Mouse (Mus musculus) testis, postnatal 14 days (tissue): ENCODE data around the gene Clec10a.
"Not testable (repeated sequence)": the region's sequence is repeated elsewhere in the genome, so short reads cannot be mapped to it uniquely, and the experiment has no call there.

Experiments used
- DNase-seq: peaks from one replicate; pipeline ENCODE4 v3.0.0; 2021; ENCODE audit warnings: low spot score

Gene Clec10a

DNA sequence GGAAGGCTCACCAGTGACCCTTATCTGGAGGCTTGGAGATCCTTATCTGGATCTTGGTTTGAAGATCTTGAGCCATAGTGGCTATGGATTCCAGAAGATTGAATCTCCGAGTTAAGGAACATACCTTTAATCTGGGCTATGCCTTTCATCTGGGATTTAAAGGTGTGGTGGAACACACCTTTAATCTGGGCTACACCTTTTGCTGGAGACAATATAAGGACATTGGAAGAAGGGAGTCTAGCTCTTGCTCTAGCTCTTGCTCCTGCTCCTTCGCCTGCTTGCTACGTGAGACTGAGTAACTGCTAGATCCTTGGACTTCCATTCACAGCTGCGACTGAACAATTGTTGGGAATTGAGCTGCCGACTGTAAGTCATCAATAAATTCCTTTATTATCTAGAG lies at the start of gene Clec10a:
Gene Clec10a (plus strand): TSS at position 301 of the 400 bp plus-strand sequence.
- not testable (repeated sequence) for DNase-seq

DNA sequence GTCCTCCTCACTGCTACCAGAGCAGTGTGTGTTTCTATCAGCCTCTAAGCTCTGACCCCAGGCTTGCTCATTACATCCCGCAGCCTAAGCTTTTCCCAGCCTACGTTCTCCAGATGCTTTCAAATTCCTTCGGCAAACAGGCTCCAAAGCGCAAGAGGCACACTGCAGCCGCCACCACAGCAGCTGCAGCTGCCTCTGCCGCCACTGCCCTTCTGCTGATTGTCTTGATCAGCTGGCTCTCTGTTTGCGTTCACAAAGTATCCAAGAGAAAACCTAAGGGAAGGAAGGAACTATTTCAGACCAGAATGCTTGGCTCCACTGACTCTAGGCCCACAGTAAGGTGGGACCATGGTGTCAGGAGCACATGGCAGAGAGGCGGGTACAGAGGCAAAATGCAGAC lies 48.9 kb upstream of the Clec10a start:
- DNase-seq: no peak

DNA sequence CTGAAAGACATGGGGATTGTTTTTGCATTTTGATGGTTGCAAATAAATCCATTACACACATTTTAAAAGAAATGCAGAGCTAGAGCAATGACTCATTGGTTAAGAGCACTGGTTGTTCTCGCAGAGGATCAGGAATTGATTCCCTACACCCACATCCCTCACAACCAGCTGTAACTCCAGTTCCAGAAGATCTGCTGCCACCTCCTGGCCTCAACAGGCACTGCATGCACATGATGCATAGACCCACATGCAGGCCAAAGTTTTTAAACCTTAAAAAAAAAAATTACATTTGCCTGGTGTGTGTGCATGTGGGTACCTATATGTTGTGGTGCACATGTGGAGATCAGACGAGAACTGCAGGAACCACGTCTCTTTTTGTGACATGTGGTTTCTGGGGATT lies 45.9 kb upstream of the Clec10a start:
- DNase-seq: no peak

DNA sequence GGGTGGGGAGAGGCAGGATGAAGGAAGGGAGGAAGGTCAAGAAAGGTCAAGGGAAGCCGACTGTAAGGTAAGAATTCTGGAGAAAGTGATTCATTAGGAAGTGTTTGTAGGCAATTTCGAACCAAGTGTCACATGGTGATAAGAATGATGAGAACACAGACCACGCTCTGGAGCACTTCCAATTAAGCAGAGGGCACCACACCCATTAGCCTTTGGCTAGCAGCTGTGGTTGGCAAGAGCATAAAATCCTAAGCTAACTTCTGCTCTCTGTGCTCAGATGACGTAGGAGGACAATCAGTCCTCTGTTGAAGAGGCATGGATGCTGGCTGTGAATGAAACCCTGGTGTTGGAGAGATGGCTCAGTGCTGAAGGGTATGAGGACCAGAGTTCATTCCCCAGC lies 41.4 kb upstream of the Clec10a start:
- DNase-seq: no peak

DNA sequence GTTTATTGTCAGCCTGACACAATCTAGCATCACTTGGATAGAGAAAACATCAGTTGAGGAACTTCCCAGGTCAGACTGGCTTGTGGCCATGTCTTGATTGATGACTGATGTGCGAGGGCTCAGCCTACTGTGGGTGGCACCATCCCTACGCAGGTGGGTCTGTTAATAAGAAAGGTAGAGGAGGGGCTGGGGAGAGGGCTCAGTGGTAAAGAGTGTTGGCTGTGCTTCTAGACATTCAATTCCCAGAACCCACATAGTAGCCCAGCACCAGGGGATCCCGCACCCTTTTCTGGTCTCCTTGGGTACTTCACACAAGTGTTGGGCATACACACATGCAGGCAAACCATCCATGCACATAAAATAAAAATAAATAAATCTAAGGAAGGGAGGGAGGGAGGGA lies 40.1 kb upstream of the Clec10a start:
- DNase-seq: no peak

DNA sequence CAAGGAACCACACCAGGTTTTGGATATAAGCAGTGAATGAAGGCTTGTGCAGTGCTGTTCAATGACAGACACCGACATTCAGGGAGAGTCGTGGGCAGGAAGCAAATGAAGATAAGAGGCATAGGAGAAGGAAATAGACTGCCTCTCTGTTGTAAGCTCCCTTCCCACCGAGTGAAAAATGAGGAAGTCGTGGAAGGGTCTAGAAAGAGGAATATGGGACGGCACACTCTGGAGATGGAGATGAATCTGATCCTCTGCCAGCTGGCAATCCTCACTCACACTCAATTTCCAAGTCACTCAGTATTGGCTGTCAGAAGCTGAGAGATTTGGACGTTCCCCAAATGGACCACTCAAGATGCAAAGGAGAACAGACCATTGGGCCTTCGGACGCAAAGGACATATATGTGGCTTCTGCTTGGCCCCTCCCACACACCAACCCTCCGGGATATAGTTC lies 26.0 kb upstream of the Clec10a start, which contains the start of gene Mgl2:
Gene Mgl2 (plus strand): TSS at position 404 of the 454 bp plus-strand sequence.
- no peak for DNase-seq

DNA sequence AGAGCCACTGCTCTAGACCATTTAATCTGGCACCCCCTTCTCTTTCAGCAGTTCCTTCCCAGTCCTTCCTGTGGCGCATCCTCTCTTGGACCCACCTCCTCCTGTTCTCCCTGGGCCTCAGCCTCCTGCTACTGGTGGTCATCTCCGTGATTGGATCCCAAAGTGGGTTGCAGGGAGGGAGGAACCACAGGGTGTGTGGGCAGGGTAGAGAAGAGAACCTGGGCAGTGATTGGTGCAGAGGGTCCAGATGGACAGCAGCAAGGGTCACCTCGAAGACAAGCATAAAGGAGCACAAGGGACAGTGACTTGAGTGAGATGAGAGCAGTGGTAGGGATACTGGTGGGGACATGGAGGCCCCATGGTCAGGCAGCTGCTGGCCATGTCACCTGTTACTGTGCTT lies 21.0 kb upstream of the Clec10a start:
- DNase-seq: not testable (repeated sequence)

DNA sequence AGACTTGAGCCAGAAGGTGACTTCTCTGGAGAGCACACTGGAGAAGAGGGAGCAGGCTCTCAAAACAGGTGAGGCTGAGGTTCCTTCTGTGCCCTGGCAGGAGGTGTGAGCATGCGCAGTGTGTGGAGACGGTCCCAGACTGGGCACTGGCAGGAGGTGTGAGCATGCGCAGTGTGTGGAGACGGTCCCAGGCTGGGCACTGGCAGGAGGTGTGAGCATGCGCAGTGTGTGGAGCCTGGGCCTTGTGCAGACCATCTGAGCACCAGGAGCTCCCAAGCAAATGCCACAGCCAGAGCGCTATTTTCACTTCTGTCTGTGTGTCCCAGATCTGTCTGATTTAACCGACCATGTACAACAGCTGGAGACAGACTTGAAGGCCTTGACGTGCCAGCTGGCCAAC lies 20.1 kb upstream of the Clec10a start:
- DNase-seq: peak; percentile 41

DNA sequence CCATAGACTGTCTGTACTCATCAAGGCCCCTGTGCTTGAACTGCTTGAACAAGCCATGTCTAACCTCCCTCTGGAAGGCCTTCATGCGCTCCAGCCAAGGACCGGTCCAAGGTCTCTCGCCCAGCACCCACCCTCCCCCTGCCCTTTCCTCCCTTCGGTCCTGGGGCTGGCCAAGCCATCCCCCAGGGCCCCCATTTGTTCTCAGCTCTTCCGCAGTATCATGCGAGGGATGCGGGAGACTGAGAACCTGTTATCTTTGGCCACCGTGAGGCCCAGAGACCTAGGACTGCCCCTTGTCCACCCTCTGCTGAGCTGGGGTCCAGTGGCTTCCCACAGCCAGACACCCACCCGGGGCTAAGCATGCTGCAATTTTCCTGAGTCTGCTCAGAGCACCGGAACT lies 16.8 kb upstream of the Clec10a start:
- no peak for DNase-seq

DNA sequence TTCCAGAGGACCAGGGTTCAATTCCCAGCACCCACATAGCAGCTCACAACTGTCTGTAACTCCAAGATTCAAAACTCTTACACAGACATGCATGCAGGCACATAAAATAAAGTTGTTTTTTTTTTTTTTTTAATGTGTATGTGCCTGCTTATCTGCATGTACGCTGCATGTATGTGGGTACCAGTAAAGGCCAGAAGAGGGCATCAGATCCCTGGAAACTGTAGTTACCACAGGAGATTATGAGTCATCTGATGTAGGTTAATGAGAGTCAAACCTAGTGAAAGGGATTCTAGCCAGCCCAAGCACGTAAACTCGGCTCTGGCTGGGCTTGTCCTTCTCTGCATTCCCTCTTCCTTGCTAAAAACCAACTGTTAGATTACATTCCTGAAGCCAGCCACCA lies 4.9 kb upstream of the Clec10a start:
- no peak for DNase-seq

DNA sequence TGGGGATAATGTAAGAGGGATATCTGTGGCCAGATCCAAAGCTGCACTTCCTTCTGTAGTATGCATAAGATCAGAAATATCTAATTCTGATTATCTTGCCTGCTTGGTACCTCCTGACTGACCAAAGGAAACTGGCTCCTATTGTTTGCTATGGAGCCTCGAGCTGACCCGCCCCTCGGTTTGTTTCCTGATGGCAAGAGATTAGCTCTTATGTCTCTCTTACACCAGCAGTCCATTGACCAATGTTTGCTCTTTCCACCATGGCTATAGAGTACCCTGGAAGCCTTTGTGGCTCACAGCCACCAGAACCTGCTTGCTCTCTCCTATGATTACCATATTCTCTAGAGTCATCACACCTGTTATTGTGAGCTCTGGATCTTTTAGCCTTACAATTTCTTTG lies 6.3 kb downstream of the Clec10a start:
- DNase-seq: no peak

DNA sequence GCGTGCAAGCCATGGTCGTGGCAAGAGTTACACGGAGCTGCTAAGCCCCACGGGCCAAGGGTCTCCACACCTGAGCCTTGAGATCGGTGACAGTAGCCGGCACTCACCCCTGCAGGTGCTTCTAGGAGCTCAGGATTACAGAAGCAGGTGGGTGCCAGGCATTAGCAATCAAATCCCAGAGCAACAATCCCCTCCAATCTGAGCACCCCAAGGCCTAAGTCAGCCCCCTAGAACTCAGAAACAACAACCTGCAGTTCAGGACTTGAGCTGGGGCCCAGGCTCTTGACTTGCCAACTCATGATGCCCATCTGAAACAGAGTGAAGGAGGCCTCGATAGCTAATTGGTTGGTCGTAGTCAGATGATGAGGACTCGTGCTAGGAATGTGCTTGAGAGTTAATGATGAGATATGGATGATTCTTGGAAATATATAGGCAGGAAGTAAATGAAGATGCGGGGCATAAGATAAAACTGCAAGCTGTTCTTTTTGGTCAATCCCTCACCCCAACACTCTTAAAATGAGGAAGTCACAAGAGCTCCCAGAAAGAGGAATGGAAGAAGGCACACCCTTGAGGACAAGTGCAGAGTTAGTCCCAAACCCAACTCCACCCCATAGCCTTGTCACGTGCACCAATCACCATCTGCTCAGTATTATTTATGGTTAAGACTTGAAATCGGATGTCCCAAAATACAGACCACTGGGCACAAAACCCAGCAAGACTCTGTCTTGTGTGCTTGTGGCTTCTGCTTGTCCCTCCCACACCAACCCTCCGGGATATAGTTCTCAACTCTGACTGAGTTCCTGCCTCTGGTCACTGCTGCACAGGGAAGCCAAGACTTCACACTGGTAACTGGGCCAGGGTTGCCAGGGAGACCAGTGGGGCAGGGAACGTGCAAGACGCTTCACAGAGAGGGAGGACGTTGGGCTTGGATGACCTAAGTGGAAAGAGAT lies 10.2 kb downstream of the Clec10a start:
- no peak for DNase-seq

DNA sequence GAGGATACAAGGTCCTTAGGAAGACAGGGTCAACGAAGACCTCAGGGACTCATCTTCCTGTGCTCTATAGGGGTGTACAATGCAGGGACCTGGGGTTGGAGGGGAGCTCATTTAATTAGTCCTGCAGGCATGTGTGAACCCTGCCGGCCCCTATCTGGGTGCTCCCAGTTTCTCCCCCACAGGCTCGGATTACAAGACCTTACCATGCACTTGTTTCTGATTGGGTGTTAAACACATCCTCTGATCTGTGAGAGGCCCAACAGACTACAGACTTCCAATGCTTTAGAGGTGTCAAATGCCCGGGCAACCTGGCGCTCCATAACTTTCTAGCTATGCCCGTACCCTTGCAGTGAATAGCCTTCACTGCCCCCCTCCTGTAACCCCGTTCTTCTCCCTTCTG lies 12.1 kb downstream of the Clec10a start:
- no peak for DNase-seq

DNA sequence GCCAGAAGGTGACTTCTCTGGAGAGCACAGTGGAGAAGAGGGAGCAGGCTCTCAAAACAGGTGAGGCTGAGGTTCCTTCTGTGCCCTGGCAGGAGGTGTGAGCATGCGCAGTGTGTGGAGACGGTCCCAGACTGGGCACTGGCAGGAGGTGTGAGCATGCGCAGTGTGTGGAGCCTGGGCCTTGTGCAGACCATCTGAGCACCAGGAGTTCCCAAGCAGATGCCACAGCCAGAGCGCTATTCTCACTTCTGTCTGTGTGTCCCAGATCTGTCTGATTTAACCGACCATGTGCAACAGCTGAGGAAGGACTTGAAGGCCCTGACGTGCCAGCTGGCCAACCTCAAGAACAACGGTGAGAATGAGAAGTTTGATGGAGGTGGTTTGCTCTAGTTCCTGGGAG lies 13.5 kb downstream of the Clec10a start:
- DNase-seq: not testable (repeated sequence)

DNA sequence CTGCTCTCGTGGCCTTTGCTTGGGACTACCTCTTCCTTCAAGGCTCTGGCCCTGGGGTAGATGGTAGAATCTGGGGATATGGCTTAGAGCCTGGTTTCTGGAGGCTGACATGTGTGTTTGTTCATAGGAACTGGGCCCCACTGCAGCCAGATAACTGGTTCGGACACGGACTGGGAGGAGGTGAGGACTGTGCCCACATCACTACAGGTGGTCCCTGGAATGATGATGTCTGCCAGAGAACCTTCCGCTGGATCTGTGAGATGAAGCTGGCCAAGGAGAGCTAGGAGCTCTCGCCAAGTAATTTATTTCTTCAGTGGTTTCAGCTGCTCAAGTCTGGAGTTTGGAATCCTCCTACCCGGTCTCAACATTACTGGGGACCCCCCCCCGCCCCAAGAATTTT lies 14.3 kb downstream of the Clec10a start:
- DNase-seq: no peak

DNA sequence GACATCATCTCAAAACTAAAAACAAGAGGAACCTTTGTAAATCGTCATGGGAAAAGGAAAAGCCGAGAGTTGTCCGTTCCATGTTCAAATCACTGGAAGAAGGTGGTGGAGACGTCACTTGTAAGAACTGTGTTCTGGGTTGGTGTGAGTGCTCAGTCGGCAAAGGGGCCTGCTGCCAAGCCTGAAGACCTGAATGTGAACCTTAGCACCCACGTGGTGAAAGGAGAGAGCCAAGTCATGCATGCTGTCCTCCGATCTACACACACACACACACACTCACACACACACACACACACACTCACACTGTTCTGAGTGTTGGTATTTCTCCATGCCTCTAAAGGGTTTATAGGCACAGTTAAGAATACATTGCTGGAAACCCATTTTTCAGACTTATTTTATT lies 15.2 kb downstream of the Clec10a start:
- no peak for DNase-seq

DNA sequence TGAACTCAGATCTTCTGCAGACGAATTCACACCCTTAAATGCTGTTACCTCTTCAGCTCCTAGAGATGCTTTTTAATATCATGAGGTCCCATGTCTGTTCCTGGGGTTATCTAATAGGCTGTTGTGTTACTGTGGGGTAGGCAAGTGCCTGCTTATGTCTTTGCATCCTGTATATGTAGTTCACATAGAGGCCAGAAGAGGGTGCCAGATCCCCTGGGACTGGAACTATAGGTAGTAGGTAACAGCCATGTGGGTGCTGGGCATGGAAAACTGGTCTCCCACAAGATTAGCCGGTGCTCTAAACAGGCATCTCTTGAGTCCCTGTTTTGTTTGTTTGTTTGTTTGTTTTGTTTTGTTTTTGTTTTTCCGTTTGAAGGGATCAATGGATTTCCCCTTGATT lies 15.8 kb downstream of the Clec10a start:
- no peak for DNase-seq

DNA sequence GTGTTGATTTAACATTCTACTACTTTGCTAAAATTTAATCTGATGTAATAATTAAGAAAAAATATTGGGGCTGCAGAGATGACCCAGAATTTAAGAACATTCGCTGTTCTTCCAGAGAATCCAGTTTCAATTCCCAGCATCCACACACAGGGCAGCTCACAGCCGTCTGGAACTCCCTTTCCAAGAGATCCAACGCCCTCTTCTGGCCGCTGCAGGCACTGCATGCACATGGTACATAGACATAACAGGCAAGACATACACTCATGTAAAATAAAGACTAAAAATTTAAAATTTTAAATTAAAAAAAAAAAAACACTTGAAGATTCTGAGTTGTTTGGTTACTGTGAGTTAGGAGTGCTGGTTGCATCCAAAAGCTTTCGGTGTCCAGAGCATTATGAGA lies 16.3 kb downstream of the Clec10a start:
- peak; percentile 75 for DNase-seq

DNA sequence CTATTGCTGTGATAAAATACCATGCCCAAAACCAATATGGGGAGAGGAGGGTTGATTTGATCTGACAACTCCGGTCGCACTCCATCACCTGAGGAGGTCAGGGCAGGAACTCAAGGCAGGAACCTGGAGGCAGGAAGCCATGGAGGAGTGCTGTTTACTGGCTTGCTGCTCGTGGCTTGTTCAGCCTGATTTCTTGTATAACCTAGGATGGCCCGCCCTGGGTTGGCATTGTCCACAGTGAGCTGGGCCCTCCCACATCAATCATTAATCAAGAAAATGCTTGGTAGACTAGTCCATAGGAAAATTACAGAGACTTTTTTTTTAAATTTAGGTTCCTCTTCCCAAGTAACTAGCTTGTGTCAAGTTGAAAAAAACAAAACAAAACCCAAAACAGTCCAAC lies 18.5 kb downstream of the Clec10a start:
- no peak for DNase-seq

DNA sequence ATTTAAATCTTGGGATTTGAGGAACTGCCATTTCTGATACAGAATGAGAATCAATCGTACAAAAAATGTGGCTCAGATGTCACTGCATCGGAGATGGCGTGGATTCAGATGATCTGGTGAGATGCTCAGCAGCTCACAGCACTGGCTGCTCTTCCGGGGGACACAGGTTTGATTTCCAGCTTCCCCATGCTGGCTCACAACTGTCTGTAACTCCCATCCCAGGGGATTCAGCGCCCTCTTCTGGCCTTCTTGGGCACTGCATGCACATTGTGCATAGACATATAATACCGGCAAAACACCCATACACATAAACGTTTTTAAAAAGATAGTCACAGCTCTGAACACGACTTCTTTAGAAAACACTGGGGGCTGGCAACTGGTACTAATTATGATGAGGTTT lies 21.6 kb downstream of the Clec10a start:
- peak; percentile 48 for DNase-seq

DNA sequence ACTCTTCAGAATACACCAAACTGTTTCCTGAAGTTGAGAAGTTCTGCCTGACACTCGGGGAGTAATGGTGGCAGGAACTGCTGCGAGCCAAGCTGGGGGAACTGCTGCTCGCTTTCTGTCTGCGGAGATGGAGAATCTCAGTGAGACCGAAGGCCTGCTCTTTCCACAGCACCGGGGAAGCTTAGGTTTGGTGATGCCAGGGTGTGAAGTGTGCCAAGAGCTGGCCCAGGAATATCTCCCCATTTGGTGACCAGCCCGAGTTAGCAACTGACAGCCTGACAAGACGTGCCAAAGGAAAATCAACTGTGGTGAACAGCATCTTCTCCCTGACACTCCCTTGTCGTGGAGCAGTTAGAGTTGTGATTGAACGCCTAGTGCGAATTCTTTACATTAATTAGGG lies 22.3 kb downstream of the Clec10a start:
- no peak for DNase-seq

DNA sequence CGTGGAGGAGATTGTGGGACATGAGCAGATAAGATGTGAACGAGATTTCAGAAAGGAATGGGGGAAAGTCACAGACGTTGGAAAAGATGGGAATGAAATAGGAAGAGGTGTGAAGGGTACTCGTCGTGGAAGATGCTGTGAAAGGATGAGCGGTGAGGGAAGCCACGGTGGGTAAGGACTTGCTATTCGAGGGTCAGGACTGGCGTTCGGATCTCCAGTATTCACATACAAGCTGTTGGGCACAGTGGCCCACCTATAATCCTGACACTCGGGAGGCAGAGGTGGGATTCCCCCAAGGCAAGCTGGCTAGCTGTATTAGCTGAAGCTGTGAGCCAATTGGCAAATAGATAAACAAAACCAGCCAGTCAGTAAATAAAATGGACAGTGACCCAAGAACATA lies 22.8 kb downstream of the Clec10a start:
- no peak for DNase-seq

DNA sequence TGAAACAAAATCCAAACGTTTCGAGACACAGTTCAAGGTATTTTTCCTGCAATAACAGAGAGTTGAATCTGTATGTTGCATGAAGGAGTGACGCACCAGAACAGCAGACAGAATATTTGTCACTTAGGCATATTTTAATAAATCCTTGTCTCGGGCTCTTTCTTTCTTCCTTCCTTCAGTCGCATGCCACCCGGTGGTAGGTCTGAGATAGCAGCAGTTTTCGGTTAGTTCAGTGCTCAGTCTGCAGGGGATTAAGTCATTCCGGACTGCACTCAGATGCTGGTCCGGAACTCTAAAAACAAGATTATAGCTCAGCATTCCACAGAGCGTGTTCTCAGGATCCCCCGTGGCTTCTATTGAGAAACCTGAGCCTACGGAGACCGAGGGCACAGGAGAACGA lies 23.4 kb downstream of the Clec10a start:
- DNase-seq: no peak

DNA sequence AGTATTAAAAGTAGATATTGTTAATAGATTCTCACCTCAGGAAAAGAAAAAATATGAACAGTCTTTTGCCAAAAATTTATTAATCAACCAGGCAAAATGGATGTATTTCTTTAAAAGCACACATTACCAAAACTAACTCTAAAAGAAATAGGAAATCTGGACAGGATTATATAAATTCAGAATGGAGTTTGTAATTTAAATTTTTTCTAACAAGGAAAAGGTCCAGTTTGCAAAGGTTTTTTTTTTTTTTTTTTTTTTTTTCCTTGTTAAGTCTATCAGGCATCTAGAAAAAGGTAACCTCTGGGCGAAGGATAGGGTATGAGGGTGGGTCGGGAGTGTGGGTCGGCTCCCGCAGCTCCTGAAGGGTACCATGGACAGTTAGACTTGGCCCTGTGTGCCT lies 24.5 kb downstream of the Clec10a start:
- no peak for DNase-seq
